Mouse (Mus musculus) gastrocnemius, postnatal 10 days (tissue): ENCODE data around the gene Mid2. TPM values are rescaled to one million over a fixed set of nuclear protein-coding genes. Genes with fewer than 3 reads are reported as not detected.
"Not testable (repeated sequence)": the region's sequence is repeated elsewhere in the genome, so short reads cannot be mapped to it uniquely, and the experiment has no call there.

Source experiments
- DNase-seq: peaks from one replicate; pipeline ENCODE4 v3.0.0; 2021; ENCODE audit warnings: mixed read lengths
- long read RNA-seq, 2 experiments: library from polyadenylated mRNA; stranded (forward); transcript quantifications; one replicate each; pipeline ENCODE4 v2.0.0; 2021
- total RNA-seq, 2 experiments: library from RNA; stranded (reverse); gene quantifications; 2 replicates each; pipeline ENCODE4 v1.2.3; 2021

Gene Mid2
- total RNA-seq, result 10 to 100 TPM; 10.6 to 13.7 TPM
- long read RNA-seq, experiment 1, partial matches to known transcripts, result 2 of 6 reads
- long read RNA-seq, experiment 1, other reads (novel, unspliced or antisense), result 4 of 6 reads
- long read RNA-seq, experiment 2, partial matches to known transcripts, result 0 of 2 reads
- long read RNA-seq, experiment 2, other reads (novel, unspliced or antisense), result 2 of 2 reads

GRCm38 (mm10) chrX:140664479-140665241, at the start of gene Mid2:
Mid2 (plus strand) TSS chrX:140664599.
- DNase-seq, result peak; percentile 23

GRCm38 (mm10) chrX:140624875-140625594, 39.4 kb upstream of the Mid2 start:
- DNase-seq, result no peak

- no peak for DNase-seq
Observed at GRCm38 (mm10) chrX:140638028-140638427, 26.4 kb upstream of the Mid2 start.

GRCm38 (mm10) chrX:140639592-140639991, 24.8 kb upstream of the Mid2 start:
- DNase-seq, result no peak

DNA sequence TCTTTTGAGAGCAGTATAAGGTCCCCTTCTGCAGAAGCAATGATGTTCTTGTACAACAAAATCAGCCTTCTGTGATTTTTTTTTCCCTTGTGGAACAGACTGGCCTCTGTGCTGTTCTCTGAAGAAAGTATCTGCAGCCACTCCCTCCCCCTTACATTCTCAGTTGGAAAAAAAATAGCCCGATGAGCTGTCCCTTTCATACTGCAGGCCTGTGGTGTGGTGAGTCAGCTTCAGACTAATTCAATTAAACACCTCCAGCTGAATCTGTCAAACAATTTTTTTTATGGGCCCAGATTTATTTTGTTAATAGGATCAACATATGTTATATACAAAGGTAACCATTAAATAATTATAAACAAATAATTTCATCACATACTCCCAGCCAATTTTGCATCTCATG, 3.7 kb upstream of the Mid2 start:
- DNase-seq, result no peak

GRCm38 (mm10) chrX:140663516-140663915, 883 bp upstream of the Mid2 start:
- DNase-seq, result no peak

DNA sequence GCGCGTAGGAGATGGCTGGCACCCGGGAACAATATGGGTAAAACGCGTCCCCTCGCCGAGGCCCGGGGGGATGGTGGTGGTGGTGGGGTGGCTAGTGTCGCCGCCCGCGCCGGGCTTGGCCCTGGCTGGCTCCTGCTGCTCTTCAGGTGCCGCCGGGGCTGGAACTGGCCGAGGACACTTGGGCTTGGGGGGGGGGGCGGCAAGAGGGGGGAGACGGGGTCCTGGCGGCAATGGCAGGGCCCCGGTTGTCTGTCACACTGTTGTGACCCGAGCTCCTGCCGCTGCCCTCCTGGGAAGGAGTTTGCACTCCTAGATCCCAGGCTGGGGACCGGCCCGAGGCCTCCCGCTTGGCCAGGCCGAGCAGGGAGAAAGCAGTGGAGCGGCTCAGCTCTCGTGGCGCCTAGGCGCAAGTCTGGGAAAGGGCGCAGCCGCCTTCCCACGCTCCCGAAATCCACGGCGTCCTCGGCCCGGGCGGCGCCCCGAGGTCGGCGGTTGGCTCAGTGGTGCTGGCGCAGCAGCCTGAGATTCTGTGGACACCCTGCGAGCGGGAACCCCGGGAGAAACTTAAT, 927 bp downstream of the Mid2 start:
- DNase-seq, result peak; percentile 38

GRCm38 (mm10) chrX:140675444-140675843, 11.0 kb downstream of the Mid2 start:
- DNase-seq, result no peak

GRCm38 (mm10) chrX:140688335-140688734, 23.9 kb downstream of the Mid2 start:
- no peak for DNase-seq

DNA sequence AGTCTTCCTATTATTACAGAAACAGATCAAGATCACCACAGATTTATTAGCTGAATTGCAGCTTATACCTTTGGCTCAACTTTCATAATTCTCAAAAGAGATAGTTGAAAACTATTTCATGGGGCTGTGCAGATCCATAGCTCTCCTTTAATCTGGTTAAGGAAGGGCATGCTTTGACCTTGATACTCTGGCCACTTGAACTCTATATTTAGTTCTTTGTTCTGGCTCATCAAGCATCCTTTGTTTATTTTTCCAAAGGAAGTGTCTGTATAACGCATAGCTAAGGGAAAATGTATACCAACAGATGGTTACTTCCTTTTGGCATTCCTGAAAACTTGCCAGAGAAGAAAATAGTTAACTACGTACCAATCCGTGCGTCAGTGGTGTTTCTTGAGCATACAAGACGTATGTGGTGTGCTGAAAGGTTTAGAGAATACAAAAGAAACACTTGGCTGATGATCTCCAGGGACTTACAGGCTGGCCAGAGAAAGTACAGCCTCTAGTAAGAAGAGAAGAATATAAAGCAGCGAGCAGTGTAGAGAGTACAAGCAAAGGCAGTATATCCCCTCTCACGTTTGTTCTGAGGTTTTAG, 33.6 kb downstream of the Mid2 start:
- not testable (repeated sequence) for DNase-seq

GRCm38 (mm10) chrX:140703224-140703623, 38.8 kb downstream of the Mid2 start:
- no peak for DNase-seq

DNA sequence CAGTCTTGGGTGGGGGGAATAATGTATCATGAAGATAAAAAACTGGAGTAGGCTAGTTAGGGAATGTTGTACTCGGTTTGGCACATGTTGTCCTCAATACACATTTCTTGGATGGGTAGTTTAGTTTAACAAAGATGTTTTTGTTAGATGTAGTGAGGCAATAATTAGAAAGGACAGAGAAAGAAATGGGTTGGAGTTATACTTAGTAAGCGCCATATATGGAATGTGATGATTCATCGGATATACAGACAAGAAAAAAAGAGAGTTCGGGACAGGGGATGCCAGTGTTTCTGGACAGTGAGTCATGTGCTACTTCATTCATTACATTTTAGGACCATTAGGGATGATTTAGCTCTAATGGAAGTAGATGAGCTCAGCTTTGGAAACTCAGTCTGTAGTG, 41.7 kb downstream of the Mid2 start:
- no peak for DNase-seq

- DNase-seq, result peak; percentile 6
Observed at GRCm38 (mm10) chrX:140722400-140722799, 58.0 kb downstream of the Mid2 start.

GRCm38 (mm10) chrX:140738986-140739385, 74.6 kb downstream of the Mid2 start:
- no peak for DNase-seq

DNA sequence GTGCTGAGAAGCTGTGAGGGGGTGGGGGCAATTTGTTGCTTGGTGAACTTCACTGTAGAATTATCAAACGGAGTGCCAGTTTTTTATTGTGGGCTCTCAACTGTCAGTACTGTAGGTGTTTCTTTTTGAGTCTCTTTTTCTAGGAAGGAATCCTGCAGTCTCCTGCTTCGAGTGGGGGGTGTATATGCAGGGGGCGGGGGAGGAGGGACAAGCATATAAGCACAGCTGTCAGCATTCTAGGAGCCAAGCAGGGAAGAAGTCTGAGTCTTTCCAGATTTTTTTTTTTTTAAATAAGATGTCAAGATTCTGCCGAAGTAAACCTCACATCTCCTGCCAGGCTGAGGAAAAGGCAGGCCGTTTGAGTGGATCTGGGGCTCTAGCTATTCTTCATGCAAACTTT, 78.8 kb downstream of the Mid2 start:
- no peak for DNase-seq

DNA sequence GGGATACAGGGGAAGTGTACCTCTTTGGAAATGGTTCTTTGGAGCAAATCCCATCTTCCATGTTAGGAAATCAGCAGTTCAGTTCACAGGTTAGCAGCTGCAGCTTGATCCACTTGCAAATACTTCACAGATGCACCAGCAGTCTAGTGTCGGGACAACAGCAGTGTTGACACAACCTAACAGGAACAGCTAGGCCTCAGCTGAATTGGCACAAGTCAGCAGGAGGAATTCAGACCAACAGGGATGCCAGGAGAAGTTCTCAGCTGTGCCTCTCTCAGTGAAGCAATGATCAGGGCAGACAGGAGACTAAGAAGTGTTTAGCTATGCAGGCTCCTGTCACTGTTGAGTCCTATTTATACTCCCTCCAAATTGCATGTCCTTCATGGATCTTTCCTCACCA, 105.4 kb downstream of the Mid2 start:
- DNase-seq, result no peak

DNA sequence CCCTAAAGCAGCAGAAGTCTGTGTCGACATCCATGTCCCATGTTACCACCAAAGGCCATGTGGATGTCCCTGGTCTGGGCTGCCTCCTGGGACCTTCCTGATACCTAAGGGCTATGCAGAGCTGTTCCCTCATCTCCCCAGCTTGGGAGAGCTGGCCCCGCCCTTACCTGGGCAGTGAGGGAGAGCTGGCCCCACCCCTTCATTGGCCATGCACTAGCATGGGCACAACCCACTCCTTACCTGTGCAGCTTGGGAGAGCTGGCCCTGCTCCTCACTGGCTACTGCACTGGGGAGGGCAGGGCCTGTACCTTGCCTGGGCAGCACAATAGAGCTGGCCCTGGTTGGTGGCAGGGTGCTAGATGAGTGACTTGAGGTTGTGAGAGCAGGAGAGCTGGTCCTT, 140.9 kb downstream of the Mid2 start:
- no peak for DNase-seq

DNA sequence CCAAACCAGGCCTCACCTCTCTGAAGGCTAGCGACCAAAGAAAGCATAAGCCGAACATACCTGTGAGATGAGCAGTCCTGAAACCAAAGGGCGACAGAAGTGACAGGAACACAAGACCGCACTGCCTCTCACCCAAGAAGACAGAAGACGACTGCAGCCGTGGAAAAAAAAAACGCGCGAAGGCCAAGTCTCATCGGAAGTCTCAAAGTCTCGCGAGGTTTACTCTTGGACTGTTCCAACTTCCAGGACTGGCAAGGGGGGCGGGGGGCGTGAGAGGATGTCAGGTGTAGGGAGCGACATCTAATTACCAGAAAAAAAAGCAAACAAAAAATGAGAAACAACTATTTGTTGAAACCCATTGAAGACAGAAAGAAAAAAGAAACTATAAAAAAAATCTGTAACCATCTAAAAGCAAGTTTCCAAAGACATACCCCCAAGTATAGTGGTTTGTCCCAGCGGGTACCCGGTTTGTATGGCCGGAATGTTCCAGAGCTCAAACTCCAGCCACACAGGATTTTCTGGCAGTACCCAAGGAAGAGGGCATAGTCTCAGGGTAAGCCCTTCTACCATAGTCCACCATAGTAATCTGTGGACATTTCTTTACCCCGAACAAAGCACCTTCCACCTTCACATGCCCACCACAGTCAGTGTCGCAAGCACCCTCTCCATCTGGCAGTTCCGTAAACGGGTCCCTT, 149.1 kb downstream of the Mid2 start, which contains the start of gene Tex13b:
Gene Tex13b, minus strand, starts transcription at position 122 of the 695 bp plus-strand sequence.
- no peak for DNase-seq
